In the genomic region with DNA sequence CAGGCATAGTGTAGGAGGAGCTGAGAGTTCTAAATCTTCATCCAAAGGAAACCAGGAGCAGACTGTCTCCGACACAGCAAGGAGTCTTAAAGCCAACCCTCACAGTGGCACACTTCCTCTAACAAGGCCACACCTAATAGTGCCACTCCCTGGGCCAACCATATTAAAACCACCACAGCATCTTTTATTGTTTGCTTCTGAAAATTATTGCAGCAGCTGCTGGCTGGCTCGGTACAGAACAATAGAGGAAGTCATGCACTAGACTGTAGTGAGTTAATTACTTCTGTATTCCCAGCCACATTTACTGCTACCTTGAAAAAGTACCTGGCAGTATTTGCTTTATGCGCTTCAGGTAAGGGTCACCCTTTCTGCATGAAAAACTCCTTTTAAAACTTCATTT, we compare ENCODE assay signal across 1 mouse cellular context.
TF ChIP-seq lines count a peak whose summit lies in the region.

No protein-coding gene starts in this region.

TF ChIP-seq in MEL, 35 proteins besides CTCF, POLR2A, EP300 and RAD21 (continued from another document):
- TF ChIP-seq TAL1 (IDR thresholded peaks at IDR 0.05; ENCODE audit: low read length) (no peak), SIN3A (IDR thresholded peaks at IDR 0.05; ENCODE audit: low read length) (no peak), JUND (IDR thresholded peaks at IDR 0.05; ENCODE audit: low read depth, low read length) (no peak), SMC3 (IDR thresholded peaks at IDR 0.05; ENCODE audit: low read depth, low read length) (no peak), TBP (IDR thresholded peaks at IDR 0.05; ENCODE audit: low read depth, low read length) (no peak)
